Mouse (Mus musculus) kidney, adult 11 months (tissue): ENCODE data around the gene Zfp160.
"Not testable (repeated sequence)": the region's sequence is repeated elsewhere in the genome, so short reads cannot be mapped to it uniquely, and the experiment has no call there.

Experiments
- DNase-seq: peaks from one replicate; pipeline ENCODE4 v3.0.0; 2022

Gene Zfp160

GRCm38 (mm10) chr17:21008382-21009331, at the start of gene Zfp160:
Zfp160 (plus strand) TSS chr17:21008903.
- DNase-seq = peak; percentile 92

GRCm38 (mm10) chr17:20960386-20960785, 48.3 kb upstream of the Zfp160 start:
- no peak for DNase-seq

- DNase-seq = no peak
Observed at GRCm38 (mm10) chr17:20965421-20965820, 43.3 kb upstream of the Zfp160 start.

- DNase-seq = no peak
Observed at GRCm38 (mm10) chr17:20966681-20967080, 42.0 kb upstream of the Zfp160 start.

- DNase-seq = no peak
Observed at GRCm38 (mm10) chr17:20993716-20994115, 15.0 kb upstream of the Zfp160 start.

- no peak for DNase-seq
Observed at GRCm38 (mm10) chr17:20996364-20996763, 12.3 kb upstream of the Zfp160 start, which contains the start of gene Vmn1r233. Vmn1r233 (minus strand) TSS chr17:20996464.

GRCm38 (mm10) chr17:21009726-21010125, 1.0 kb downstream of the Zfp160 start:
- no peak for DNase-seq

- no peak for DNase-seq
Observed at GRCm38 (mm10) chr17:21018410-21019080, 9.8 kb downstream of the Zfp160 start.

GRCm38 (mm10) chr17:21048020-21048419, 39.3 kb downstream of the Zfp160 start:
- not testable (repeated sequence) for DNase-seq

- DNase-seq = no peak
Observed at GRCm38 (mm10) chr17:21050901-21051300, 42.2 kb downstream of the Zfp160 start.

- DNase-seq = not testable (repeated sequence)
Observed at GRCm38 (mm10) chr17:21051341-21051740, 42.6 kb downstream of the Zfp160 start.

- DNase-seq = not testable (repeated sequence)
Observed at GRCm38 (mm10) chr17:21051919-21052318, 43.2 kb downstream of the Zfp160 start.

GRCm38 (mm10) chr17:21053267-21053666, 44.6 kb downstream of the Zfp160 start:
- no peak for DNase-seq

- not testable (repeated sequence) for DNase-seq
Observed at GRCm38 (mm10) chr17:21055111-21055510, 46.4 kb downstream of the Zfp160 start.

GRCm38 (mm10) chr17:21065501-21065900, 56.8 kb downstream of the Zfp160 start:
- DNase-seq = no peak

GRCm38 (mm10) chr17:21067036-21067435, 58.3 kb downstream of the Zfp160 start:
- DNase-seq = no peak

- DNase-seq = not testable (repeated sequence)
Observed at GRCm38 (mm10) chr17:21069443-21069842, 60.7 kb downstream of the Zfp160 start.

GRCm38 (mm10) chr17:21070971-21071370, 62.3 kb downstream of the Zfp160 start:
- DNase-seq = not testable (repeated sequence)
